Mouse (Mus musculus): ENCODE measurements around the gene Rcor1.

Rcor1 gene

DNA sequence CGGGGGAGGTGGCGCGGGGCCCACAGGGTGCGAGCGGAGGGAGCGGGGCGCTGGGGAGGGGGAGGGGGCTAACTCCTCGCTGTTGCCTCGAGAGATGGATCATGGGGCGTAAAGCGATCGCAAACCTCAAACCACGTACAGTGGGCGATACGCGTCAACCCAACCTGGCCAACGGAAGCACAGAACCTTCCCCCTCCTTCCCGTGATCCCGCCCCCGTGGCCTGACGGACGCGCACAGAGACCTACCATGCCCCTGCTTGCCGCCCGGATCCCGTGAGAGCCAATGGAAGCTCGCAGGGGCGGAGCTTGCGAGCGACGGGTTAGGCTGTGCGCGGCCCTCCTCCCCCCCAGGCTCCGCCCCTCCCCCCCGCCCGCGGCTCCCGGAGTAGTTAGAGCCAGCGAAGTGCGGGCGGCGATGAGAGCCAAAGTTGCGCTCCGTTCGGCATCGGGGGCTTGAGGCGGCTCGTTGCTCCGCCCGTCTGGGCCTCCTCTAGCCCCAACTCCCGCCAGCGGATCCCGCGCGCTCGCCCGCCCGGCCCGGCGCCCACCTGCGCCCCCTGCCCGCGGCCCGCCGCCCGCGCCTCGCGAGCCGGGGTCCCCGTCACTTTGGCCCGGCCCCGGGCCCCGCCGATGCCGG lies at the start of gene Rcor1:
TSS of gene Rcor1 (plus strand) at position 376 of the 637 bp plus-strand sequence.
- peak; percentile 99 to 100 for DNase-seq

DNA sequence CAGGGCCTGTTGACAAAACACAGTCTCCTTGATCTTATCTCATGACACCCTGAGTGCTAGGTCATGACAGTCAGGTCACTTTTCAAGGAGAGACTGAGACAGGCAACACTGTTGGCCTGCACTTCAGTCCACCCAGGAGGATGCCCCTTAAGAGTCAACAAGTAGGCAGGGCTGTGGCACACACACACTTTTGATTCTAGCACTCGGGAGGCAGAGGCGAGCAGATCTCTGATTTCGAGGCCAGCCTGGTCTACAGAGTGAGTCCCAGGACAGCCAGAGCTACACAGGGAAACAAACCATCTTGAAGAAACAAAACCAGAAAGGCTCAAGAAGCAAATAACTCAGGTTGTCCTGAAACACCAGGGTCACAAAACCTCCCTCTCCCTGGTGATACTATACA lies 49.7 kb upstream of the Rcor1 start:
- no peak for DNase-seq

DNA sequence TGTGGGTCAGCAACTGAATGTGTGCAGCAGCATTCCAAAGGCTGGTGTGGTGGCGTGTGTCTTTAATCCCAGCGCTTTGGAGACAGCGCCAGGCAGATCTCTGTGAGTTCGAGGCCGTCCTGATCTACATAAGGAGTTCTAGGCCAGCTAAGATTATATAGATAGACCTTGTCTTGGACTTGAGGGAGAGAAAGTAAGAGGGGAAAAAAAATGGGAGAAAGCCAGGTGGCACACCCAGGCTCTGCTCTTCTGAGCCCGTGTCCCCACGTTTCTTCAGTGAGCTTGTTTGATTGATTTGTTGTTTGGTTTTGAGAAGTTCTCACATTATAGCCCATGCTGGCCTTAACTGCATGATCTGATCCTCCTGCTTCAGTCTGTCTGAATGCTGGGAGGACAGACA lies 48.7 kb upstream of the Rcor1 start:
- no peak for DNase-seq

DNA sequence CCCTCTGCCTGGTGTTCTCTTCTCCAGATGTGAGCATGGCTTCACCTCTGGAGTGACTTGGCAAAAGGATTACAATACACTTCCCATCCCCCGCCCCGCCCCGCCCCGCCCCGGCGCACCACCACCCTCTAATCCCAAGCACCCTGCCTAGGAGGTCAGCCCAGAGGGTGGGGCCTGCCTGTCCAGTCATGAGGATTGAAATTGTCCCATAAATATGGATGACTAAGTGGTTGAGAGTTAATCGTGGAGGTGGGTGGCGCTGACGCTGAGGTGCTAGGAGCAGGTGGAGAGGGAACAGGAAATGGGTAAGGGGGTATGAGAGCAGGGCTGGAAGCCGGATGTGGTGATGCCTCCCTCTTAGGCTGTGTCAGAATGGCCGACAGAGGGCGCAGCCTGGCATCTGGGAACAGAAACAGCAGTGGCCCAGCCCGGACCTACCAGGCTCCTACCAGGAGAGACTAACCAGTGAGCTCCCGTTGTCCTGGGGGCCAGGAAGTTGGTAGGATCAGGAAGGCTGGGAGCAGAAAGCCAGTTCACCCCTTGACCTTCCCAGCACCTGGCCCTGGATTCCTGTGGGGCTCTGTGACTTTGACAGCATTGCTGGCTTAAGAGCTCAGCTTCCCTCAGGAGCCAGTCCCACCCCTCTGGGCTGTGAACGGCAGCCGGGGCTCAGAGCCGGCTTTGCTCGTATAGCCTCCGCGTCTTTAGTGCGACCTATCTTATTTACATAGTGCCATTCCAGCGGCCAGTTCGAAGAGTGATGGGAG lies 47.6 kb upstream of the Rcor1 start:
- DNase-seq = peak; percentile 88 to 89

DNA sequence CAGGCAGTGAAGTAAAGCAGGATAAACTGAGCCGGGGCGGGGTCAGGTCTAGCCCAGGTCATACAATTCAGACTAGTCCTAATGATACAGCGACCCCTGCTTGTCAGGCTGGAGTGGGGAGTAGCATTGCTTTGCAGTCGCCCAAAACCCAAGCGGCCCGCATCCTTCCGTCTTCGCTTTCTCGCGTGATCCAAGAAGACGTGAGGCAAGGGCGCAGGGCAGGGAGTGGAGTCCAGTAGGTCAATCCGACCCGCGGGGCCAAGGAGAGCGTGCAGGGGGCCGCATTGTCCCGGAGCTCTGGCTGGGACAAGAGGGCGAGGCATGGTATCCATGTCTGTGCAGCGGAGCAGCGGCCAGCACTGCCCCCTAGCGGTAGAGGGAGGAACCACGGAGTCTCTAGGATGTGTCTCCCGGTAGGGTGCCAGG lies 47.0 kb upstream of the Rcor1 start:
- peak; percentile 92 to 94 for DNase-seq

DNA sequence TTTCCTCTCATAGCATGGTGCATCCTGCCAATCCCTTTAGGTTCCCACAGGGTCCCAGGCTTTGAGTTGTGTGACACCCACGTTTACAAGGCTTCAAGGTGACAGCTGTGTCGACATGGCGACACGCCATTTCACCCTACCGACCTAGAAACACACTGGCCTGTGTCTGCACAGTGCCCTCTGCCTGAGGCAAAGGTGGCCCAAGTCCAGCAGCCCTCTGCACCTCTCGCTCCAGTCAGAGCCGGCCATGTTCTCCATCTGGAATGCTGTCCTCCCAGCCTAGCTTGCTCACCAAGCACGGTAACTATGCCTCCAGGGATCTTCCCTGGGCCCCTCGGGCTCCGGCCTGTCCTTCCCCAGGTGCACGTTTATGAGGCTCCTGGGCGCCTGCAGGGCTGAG lies 46.4 kb upstream of the Rcor1 start:
- peak in 1 of 2 experiments; percentile 40 for DNase-seq

DNA sequence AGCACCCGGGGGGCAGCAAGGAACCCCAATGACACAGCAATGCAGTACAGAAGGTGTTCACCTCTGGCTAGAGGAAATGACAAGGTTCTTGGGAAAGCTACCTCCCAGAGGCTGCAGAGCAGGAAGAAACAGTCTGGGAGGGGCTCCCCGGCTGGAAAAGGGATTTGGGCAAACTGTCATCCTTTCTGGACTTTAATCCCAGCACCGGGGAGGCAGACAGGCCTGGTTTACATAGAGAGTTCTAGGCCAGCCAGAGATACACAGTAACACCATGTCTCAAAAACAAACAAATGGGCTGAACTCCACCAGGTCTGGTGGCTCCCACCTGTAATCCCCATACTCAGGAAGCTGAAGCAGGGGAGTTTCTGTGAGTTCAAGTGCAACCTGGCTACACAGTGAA lies 45.9 kb upstream of the Rcor1 start:
- no peak for DNase-seq

DNA sequence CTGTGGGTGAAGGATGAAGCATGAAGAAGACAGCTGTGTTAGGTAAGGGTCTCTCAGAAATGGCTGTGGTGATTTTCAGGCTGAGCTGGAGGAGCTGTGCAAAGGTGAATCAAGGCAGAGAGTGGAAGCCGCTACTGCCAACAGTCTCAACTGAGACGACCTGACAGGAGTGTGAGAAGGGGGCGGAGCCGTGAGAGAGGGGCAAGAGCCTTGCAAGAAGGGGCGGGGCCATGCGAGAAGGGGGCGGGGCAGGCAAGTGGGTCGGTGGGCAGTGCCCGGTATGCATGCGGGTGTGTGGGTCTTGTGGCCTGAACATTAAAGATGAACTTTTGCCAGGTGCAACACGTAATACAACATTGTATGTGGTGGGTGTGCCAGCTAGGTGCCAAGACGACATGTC lies 44.5 kb upstream of the Rcor1 start:
- no peak for DNase-seq

DNA sequence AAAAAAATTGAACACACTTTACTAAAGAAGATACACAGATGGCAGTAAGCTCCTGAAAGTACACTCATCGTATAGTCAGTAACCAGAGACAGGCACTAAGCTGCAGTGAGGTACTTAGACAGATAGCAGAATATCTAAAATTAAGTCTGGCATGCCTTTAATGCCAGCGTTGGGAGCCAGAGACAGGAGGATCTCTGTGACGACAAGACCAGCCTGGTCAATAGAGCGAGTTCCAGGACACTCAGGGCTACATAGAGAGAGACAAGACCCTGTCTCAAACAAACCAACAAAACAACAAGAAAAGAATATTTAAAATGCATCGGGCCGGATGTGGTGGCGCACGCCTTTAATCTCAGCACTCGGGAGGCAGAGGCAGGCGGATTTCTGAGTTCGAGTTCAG lies 41.1 kb upstream of the Rcor1 start:
- DNase-seq = no peak

DNA sequence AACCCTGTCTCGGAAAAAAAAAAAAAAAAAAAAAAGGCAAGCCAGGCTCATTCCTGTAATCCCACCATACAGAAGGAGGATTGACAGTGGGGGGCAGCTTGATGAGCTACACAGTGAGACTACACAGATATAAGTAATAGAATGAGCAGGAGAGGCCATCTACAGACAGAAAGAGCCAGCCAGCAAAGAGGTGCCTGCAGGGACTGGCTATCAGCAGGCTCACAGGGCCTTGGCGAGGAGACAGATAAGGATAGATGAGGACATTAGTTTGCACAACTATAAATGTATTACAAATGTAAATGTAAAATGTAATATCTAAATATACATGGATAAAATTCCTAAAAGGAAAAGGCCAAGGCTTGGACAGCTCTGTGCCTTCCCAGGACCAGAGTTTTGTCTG lies 39.3 kb upstream of the Rcor1 start:
- no peak for DNase-seq

DNA sequence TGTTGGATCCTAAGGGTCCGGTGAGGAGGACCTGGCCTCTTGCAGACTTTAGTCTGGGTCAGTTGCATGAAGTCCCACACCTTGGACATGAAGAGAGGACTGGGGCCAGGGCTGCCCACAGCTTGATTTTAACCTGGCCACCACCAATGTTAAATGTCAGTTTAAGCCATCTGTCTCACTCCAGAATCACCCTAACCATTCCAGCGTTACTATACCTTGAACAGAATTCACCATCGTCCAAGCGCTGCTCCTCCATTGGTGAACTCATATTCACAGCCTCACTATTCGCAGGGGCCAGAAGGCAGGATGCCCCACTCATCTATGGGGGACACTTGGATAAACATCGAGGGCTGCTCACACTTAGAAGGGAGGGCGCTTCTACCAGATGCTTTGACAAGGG lies 38.2 kb upstream of the Rcor1 start:
- DNase-seq = no peak

DNA sequence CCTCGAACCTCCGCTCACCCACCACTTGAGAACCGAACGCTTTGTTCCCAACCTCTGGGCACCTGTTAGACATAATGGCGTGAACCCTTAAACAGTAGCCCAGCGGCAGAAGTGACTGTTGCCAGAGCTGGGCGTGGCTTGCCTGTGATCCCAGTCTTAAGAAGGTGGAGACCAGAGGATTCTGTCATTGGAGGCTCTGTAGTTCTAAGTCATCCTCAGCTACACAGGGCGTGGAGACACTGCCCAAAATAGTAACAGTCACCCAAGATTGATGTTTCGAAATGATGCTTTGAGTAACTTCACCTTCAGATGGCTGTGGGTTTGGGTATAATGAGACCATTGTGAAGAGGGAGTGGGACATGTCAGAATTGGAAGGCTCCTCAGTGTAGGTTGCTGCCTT lies 35.0 kb upstream of the Rcor1 start:
- no peak for DNase-seq

DNA sequence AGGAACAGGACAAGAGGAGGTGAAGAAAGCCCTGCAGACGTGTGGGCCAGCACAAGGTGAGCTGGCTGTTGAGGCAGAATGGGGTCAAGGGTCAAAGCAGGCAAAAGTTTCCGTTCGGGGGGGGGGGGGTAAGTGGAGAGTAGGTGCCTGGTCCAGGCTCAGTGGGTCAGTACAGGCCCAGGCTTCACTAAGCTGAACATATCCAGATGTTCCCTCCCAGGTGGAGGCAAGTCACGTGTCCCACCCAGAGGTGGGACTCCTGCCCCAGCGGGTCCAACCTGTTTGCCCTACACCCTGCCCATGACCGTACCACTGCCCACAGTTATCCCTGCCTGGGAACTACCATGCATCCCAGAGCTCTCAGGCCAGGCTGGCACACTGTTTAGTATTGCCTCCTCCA lies 33.3 kb upstream of the Rcor1 start:
- DNase-seq = no peak

DNA sequence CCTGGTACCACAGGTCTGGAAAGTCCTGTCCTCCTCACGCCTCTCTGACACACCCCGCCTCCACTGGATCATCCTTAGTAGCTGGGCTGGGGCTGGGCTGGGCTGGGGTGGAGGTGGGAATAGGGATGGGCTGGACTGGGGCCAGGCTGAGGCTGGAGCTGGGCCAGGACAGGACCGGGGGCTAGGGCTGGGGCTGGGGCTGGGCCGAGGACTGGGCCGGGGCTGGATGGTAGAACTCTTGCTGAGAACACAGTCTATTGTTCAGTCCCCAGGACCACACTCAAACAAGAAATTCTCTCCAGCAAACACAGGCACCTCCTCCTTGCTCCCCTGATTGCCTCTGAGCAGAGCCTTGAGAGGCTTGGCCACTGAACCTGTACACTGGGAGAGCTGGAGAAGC lies 32.8 kb upstream of the Rcor1 start:
- DNase-seq = no peak

DNA sequence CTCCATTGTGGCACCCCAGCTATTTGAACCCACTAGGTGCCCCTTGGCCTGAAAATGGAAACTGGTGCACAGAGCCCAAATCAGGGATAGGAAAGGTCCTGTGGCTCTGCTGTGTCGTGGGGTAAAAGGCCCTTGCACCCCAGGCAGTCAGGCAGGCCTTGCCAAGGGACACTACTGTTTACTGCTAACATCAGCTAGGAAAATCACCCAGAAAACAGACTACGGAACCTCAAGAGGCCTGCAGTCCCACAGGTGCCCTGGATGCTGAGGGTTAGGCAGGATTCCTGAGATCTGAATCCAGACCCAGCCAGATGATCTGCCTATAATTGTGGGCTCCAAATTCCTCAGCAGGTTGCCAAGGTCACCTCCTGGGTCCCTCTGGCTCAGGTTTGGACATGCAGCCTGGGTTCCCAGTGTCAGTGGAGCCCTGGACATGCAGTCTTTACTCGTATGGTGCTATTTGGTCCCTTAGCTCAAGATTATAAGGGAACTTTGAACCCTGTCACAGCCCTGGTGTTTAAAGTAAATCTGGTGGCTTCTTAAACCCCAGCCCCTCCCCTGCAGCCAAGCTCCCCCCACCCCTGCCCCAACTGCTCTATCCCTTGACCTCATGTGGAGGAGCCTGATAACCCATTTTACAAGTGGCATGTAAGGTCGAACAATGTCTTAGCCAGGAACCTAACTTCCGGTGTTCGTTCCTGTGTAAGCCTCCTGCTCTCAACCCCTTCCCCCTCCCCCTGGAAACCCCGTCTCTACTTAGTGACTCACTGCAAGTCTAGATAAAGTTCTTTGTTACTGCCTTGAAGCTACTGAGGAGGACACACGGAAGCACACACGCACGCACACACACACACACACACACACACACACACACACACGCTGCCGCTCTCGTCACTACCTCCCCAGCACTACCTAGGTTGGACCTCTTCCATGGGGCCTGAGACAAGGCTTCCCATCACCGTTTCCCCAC lies 31.7 kb upstream of the Rcor1 start:
- DNase-seq = peak; percentile 55 to 71

DNA sequence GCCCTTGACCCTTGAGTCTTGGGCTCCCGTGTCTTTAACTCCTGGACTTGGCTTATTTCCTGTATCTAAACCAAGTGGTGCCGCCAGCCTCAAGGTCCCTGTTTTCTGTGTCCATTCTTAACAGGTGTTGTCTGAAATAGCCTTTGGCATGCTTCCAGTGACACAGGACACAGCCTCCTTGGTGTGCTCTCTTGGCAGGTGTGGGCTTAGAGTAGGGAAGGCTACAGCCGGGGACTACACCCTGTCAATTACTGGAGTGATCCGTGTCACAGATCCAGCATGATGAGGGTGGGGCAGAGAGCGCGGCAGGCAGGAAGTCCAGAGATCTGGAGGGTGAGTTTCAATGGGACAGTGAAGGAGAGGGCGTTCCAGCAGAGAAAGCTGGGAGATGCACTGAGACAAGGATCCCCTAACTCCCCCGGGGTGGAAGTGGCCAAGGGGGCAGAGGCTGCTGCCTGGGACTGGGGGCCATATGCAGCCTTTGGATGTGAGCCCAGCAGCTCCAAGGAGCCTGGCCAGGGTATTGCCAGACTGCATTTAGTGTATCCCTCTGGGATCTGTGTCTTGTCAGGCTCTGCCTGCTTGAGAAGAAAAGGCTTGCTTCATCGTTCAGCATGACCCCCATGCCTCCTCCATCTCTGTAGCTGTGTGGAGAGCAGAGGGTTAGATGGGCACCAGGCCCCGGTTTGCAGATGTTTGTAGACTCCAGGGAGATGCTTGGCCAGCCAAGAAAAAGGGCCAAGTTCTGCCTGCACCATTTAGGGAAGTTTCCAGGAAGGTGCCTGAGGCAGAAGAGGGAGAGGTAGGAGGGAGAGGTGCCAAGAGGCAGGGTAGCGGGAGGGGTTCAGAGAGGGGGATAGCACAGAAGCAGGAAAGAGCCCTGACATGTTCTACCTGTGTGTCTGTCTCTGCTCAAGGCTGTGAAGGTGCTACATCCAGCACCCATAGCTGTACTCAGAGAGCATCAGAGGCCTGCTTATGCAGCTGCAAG lies 30.4 kb upstream of the Rcor1 start:
- peak in 1 of 2 experiments; percentile 57 for DNase-seq

DNA sequence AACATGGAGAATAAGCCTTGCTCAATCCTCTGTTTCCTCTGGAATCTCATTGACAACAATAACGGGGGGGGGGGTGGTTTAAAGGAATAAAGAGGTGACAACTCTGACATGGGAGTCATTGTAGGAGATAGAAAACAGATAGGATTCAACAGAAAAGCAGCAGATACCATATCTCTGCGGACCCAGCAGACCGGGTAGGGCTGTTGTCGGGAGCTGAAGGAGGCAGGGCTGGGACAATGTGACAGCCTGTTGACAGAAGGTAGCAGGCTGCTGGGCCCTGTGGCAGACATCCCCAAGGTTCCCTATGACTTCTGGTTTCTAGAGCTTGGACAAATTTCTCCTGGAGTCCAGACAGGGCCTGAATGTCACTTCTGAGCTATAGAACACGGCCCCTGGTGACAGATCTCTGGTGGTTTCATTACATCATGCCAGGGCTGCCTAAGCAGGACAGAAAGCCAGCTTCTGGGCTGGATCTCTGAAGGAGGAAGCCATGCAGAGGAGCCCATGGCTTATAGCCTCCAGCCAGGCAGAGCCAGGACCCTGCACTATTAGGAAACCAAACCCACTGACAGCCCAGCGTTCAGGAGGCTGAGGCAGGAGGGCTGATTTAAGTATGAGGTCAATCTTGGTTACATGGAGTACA lies 29.4 kb upstream of the Rcor1 start:
- DNase-seq = peak; percentile 24 to 70

DNA sequence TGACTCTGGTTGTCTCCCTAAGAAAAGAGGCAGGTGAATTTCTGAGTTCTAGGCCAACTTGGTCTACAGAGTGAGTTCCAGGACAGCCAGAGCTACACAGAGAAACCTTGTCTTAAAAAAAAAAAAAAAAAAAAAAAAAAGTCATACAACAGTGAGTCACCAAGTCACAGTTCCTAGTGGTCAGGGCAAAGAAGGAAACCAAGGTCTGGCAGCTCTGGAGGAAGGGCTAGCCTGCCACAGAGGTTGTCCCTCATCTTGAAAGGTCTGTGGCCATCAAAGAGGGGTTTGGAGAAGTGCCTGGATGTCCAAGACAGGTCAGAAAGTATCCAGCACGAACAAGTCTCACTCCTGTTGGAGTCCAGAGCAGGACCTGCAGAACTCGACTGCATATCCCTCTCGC lies 22.3 kb upstream of the Rcor1 start:
- DNase-seq = no peak

DNA sequence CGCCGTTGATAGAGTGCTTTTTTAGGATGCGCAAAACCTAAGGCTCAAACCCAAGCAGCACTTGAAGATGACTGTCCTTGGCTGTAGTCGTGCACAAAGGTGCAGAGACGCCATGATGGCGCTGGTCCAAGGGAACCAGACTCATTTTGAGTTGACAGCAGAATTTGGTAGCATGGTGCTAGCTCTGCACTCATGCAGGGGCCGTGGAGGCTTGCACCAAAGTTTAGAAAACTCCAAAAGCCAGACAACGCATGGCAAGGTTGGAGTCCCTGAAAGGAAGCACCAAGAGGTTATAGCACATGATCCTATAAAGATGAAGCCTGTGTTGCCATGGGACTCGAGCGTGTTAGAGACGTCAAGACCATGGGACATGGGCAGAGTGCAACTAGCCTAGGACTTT lies 21.1 kb upstream of the Rcor1 start:
- DNase-seq = no peak

DNA sequence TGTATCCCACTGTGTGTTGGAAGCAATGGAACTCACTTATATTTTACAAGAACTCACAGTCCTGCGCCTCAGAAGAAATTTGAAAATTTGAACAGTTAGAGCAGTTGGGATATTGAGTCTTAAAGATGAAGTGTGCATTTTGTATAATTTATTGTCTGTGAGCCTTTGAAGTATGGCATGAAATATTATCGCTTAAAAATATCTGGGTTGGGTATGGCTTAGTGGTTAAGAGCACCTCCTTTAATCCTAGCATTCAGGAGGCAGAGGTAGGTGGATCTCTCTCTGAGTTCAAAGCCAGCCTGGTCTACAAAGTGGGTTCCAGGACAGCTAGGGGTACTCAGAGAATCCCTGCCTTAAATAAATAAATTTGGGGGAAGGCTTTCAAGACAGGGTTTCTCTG lies 20.1 kb upstream of the Rcor1 start:
- no peak for DNase-seq

DNA sequence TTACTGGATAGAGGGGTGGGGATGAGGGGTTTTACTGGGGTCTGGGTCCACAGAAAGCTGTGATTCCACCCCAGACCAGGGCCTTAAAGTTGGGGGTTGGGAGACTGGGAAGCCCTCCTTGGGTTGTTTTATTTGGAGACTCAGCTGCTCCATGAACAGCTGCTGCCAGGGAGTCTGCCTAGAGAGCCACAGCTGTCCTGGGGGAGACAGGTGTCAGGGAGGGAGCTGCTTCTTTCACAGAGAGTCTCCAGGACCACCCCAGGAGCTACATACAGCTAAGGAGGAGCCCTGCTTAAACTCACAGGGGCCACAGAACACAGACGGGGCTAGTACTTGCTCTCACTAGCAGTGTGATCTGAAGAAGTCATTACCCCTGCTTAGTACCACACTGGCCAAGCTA lies 18.0 kb upstream of the Rcor1 start:
- DNase-seq = no peak

DNA sequence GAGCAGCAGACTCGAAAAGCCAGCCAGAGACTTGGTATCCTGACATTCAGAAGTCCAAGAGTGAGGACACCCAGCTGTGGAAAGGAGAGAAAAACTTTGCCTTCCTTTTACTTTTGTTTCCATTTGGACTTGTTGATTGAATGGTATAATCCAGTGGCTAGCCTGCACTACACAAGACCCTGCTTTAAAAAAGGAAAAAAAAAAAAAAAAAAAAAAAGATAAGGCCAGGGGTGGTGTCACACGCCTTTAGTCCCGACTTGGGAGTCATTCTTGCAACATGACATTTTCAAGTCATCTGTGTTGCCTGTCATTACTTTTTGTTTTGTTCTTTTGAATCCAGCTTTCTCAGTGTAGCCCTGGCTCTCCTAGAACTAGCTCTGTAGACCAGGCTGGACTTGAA lies 17.6 kb upstream of the Rcor1 start:
- no peak for DNase-seq

Data from lung, postnatal 4 days (tissue).